Mouse (Mus musculus) CH12.LX (cell line): ENCODE results near the gene Slc38a5. TPM values are rescaled to one million over a fixed set of nuclear protein-coding genes. Genes with fewer than 3 reads are reported as not detected.

Experiments used
- DNase-seq: peaks from one replicate; pipeline ENCODE4 v3.0.0-alpha.2; 2013; ENCODE audit errors: extremely low read depth
- H3K27ac ChIP-seq: 2 replicates; pipeline ENCODE4 v1.5.1; 2012; ENCODE audit warnings: low read depth, mild to moderate bottlenecking, control low read depth, moderate library complexity; ENCODE audit not compliant: insufficient read depth
- H3K27me3 ChIP-seq: replicated peaks from 2 replicates; pipeline ENCODE3; 2012; ENCODE audit warnings: inconsistent platforms
- H3K36me3 ChIP-seq, 2 experiments: replicated peaks in 1 of 2; 2 replicates each; pipeline versions ENCODE3 to v1.6.1; 2012; ENCODE audit warnings: inconsistent platforms in 1 of 2, low read length in 1 of 2, mild to moderate bottlenecking in 1 of 2, mixed read lengths in 1 of 2, moderate library complexity in 1 of 2; ENCODE audit not compliant: control insufficient read depth in 1 of 2, insufficient read depth in 1 of 2
- H3K4me1 ChIP-seq, 2 experiments: 2 replicates each; pipeline ENCODE4 v1.6.1; 2012; ENCODE audit warnings: inconsistent platforms in 1 of 2, moderate library complexity in 1 of 2; ENCODE audit not compliant: insufficient read depth in 2 of 2, control insufficient read depth in 1 of 2
- H3K4me2 ChIP-seq: 2 replicates; pipeline ENCODE4 v1.6.1; 2012; ENCODE audit warnings: low read depth, mild to moderate bottlenecking, control low read depth; ENCODE audit not compliant: poor library complexity, insufficient read depth, severe bottlenecking
- H3K4me3 ChIP-seq, 3 experiments: fragments of 150-350 bp in 1 of 3; sonication (generic) in 1 of 3; replicated peaks in 1 of 3; 2 replicates each; pipeline versions ENCODE3 to v1.5.1; 2011 to 2012; ENCODE audit warnings: low read depth in 2 of 3, low read length in 2 of 3, mild to moderate bottlenecking in 2 of 3, moderate library complexity in 2 of 3, control low read depth in 1 of 3, improper control_type of control experiment in 1 of 3, inconsistent platforms in 1 of 3, mixed read lengths in 1 of 3; ENCODE audit not compliant: poor library complexity in 1 of 3
- H3K79me2 ChIP-seq: replicated peaks from 2 replicates; pipeline ENCODE4 v1.6.1; 2012; ENCODE audit warnings: mild to moderate bottlenecking, moderate library complexity; ENCODE audit not compliant: control insufficient read depth, poor library complexity, insufficient read depth, severe bottlenecking; ENCODE audit errors: extremely low read depth
- H3K9ac ChIP-seq: 2 replicates; pipeline ENCODE4 v1.6.1; 2012; ENCODE audit warnings: low read depth, mild to moderate bottlenecking, control low read depth, moderate library complexity; ENCODE audit not compliant: insufficient read depth
- H3K9me3 ChIP-seq: replicated peaks from 2 replicates; pipeline ENCODE3; 2012; ENCODE audit warnings: low read length, inconsistent platforms, mixed read lengths
- E2F4 ChIP-seq: IDR thresholded peaks from 2 replicates; pipeline ENCODE4 v1.6.1; 2011; ENCODE audit warnings: low read depth, low read length, improper control_type of control experiment; ENCODE audit not compliant: insufficient replicate concordance
- ETS1 ChIP-seq: conservative IDR thresholded peaks from 2 replicates; pipeline ENCODE4 v1.6.1; 2012; ENCODE audit warnings: low read depth, mild to moderate bottlenecking, inconsistent platforms, low read length, improper control_type of control experiment, moderate library complexity
- JUN ChIP-seq: IDR thresholded peaks from 2 replicates; pipeline ENCODE4 v1.6.1; 2011; ENCODE audit warnings: low read depth, mild to moderate bottlenecking, low read length, improper control_type of control experiment, moderate library complexity; ENCODE audit not compliant: insufficient read depth
- JUND ChIP-seq: conservative IDR thresholded peaks from 2 replicates; pipeline ENCODE4 v1.6.1; 2011; ENCODE audit warnings: low read depth, low read length, improper control_type of control experiment
- KAT2A ChIP-seq: IDR thresholded peaks from 2 replicates; pipeline ENCODE4 v1.6.1; 2012; ENCODE audit warnings: low read length, improper control_type of control experiment, inconsistent platforms; ENCODE audit not compliant: insufficient replicate concordance
- MAZ ChIP-seq: IDR thresholded peaks from 2 replicates; pipeline ENCODE4 v1.6.1; 2012; ENCODE audit warnings: low read depth, mild to moderate bottlenecking, inconsistent platforms, low read length, improper control_type of control experiment, moderate library complexity
- MYC ChIP-seq: IDR thresholded peaks from 2 replicates; pipeline ENCODE4 v1.6.1; 2011; ENCODE audit warnings: low read depth, mild to moderate bottlenecking, improper control_type of control experiment, low read length
- POLR2A ChIP-seq: IDR thresholded peaks from 2 replicates; pipeline ENCODE4 v1.6.1; 2011; ENCODE audit warnings: low read depth, mild to moderate bottlenecking, improper control_type of control experiment, low read length
- RAD21 ChIP-seq: IDR thresholded peaks from 2 replicates; pipeline ENCODE4 v1.6.1; 2011; ENCODE audit warnings: low read depth, mild to moderate bottlenecking, low read length, improper control_type of control experiment, moderate library complexity
- SIN3A ChIP-seq: IDR thresholded peaks from 2 replicates; pipeline ENCODE4 v1.6.1; 2012; ENCODE audit warnings: low read length, improper control_type of control experiment, inconsistent platforms
- UBTF ChIP-seq: IDR thresholded peaks from 2 replicates; pipeline ENCODE4 v1.6.1; 2012; ENCODE audit warnings: low read depth, mild to moderate bottlenecking, inconsistent platforms, low read length, improper control_type of control experiment, moderate library complexity
- USF1 ChIP-seq: IDR thresholded peaks from 2 replicates; pipeline ENCODE4 v1.6.1; 2014; ENCODE audit warnings: low read depth, mild to moderate bottlenecking, inconsistent platforms, low read length, improper control_type of control experiment
- ZC3H11A ChIP-seq: IDR thresholded peaks from 2 replicates; pipeline ENCODE4 v1.6.1; 2012; ENCODE audit warnings: low read depth, mild to moderate bottlenecking, inconsistent platforms, low read length, improper control_type of control experiment
- ZKSCAN1 ChIP-seq: IDR thresholded peaks from 2 replicates; pipeline ENCODE4 v1.6.1; 2012; ENCODE audit warnings: low read depth, inconsistent platforms, low read length, improper control_type of control experiment, borderline replicate concordance
- ZMIZ1 ChIP-seq: IDR thresholded peaks from 2 replicates; pipeline ENCODE4 v1.6.1; 2012; ENCODE audit warnings: low read depth, mild to moderate bottlenecking, inconsistent platforms, low read length, improper control_type of control experiment
- dilution Hi-C: fragments of 300-500 bp; cut with MboI; formaldehyde crosslinking; loops from 2 replicates; pipeline ENCODE4 v1.14.3; 2020; ENCODE audit warnings: low sequenced_read_pairs; ENCODE audit not compliant: extremely low pct_unique_long_range_greater_than_20kb, extremely low pct_ligation_motif_present
- in situ Hi-C: fragments of 300-500 bp; cut with MboI; formaldehyde crosslinking; loops from 3 replicates; pipeline ENCODE4 v1.14.3; 2019; ENCODE audit warnings: low sequenced_read_pairs, low pct_ligation_motif_present, low pct_unique_long_range_greater_than_20kb, mixed read lengths
- polyA plus RNA-seq: library from polyadenylated mRNA; unstranded; fragments of >175 nt; gene quantifications from 2 replicates; pipeline ENCODE4 v1.2.1, GENCODE M21; 2012; ENCODE audit warnings: low read depth; ENCODE audit not compliant: insufficient read length
- total RNA-seq, 2 experiments: library from RNA; depleted of rRNA; stranded (reverse); fragments of 300-350 nt in 1 of 2; fragments of >200 nt in 1 of 2; gene quantifications; 2 replicates each; pipeline ENCODE4 v1.2.3; 2012 to 2014

Slc38a5 gene
- total and polyA plus RNA-seq, 3 experiments = not detected

- no peak for DNase-seq
- no peaks in the 10 kb centered on the region for H3K9me3 ChIP-seq
- no peak for TF ChIP-seq ZKSCAN1
- TF ChIP-seq UBTF = no peak
- no peak for TF ChIP-seq USF1
- TF ChIP-seq ETS1 = no peak
- TF ChIP-seq MAZ = no peak
- TF ChIP-seq MYC = no peak
- no peak overlapping the region for H3K9ac ChIP-seq
- in situ Hi-C loops (no loop called here), dilution Hi-C loops (no loop called here)
- H3K27me3 ChIP-seq = no peaks in the 10 kb centered on the region
- peaks cover 3 to 20% of the 10 kb centered on the region in 2 experiments for H3K36me3 ChIP-seq
- H3K4me1 ChIP-seq = no peaks in the 10 kb centered on the region
- no peak overlapping the region for H3K4me3 ChIP-seq
- no peak overlapping the region for H3K27ac ChIP-seq
- no peaks in the 10 kb centered on the region for H3K79me2 ChIP-seq
- H3K4me2 ChIP-seq = no peak overlapping the region
These were observed 34.2 kb upstream of the Slc38a5 start for GRCm38 (mm10) chrX:8236704-8237103.

GRCm38 (mm10) chrX:8238804-8239395, 32.0 kb upstream of the Slc38a5 start:
- H3K4me2 ChIP-seq = no peak overlapping the region
- H3K36me3 ChIP-seq = peaks cover 3 to 30% of the 10 kb centered on the region in 2 experiments
- H3K9ac ChIP-seq = no peak overlapping the region
- no peak overlapping the region for H3K4me3 ChIP-seq
- DNase-seq = no peak
- no peaks in the 10 kb centered on the region for H3K4me1 ChIP-seq
- no peaks in the 10 kb centered on the region for H3K9me3 ChIP-seq
- no peaks in the 10 kb centered on the region for H3K79me2 ChIP-seq
- no peaks in the 10 kb centered on the region for H3K27me3 ChIP-seq
- TF ChIP-seq MAZ (no peak), E2F4 (no peak), JUN (no peak), JUND (no peak), POLR2A (no peak), MYC (no peak), SIN3A (no peak), ZC3H11A (no peak), RAD21 (no peak), KAT2A (no peak), ZMIZ1 (no peak)
- dilution Hi-C loops (no loop called here), in situ Hi-C loops (no loop called here)
- no peak overlapping the region for H3K27ac ChIP-seq
